Mouse (Mus musculus) C2C12 (cell line): ENCODE data around the gene Pianp. TPM values are rescaled to one million over a fixed set of nuclear protein-coding genes. Genes with fewer than 3 reads are reported as not detected.
"Not testable (repeated sequence)": the region's sequence is repeated elsewhere in the genome, so short reads cannot be mapped to it uniquely, and the experiment has no call there.

Experiments
- H3K27me3 ChIP-seq: one replicate; pipeline ENCODE4 v1.6.1; 2011; ENCODE audit not compliant: control insufficient read depth, insufficient read depth, insufficient read length
- H3K36me3 ChIP-seq: one replicate; pipeline ENCODE4 v1.6.1; 2011; ENCODE audit not compliant: control insufficient read depth, insufficient read depth
- H3K4me3 ChIP-seq: one replicate; pipeline ENCODE4 v1.5.1; 2011; ENCODE audit warnings: mild to moderate bottlenecking, control low read depth; ENCODE audit not compliant: poor library complexity, insufficient read depth, severe bottlenecking
- H3K79me2 ChIP-seq: one replicate; pipeline ENCODE4 v1.6.1; 2011; ENCODE audit not compliant: control insufficient read depth, insufficient read depth
- H3K79me3 ChIP-seq: one replicate; pipeline ENCODE4 v1.6.1; 2011; ENCODE audit warnings: low read depth, control low read depth
- H3ac ChIP-seq: one replicate; pipeline ENCODE3; 2011; ENCODE audit warnings: low read depth; ENCODE audit not compliant: control insufficient read depth, insufficient read length
- CEBPB ChIP-seq: IDR thresholded peaks from one replicate; pipeline ENCODE4 v1.6.1; 2011; ENCODE audit warnings: low read depth, mild to moderate bottlenecking, control low read depth, moderate library complexity
- CTCF ChIP-seq: IDR thresholded peaks from one replicate; pipeline ENCODE4 v1.5.1; 2011; ENCODE audit not compliant: control insufficient read depth, insufficient read depth, insufficient read length
- FOSL1 ChIP-seq: IDR thresholded peaks from one replicate; pipeline ENCODE4 v1.8.0; 2011; ENCODE audit warnings: mild to moderate bottlenecking, low read length; ENCODE audit not compliant: poor library complexity, insufficient read depth, severe bottlenecking
- MAX ChIP-seq: IDR thresholded peaks from one replicate; pipeline ENCODE4 v1.6.1; 2011; ENCODE audit warnings: mild to moderate bottlenecking, control low read depth
- MYOD1 ChIP-seq: IDR thresholded peaks from one replicate; pipeline ENCODE4 v1.6.1; 2011; ENCODE audit warnings: low read depth; ENCODE audit not compliant: control insufficient read depth, insufficient read length
- MYOG ChIP-seq: IDR thresholded peaks from one replicate; pipeline ENCODE4 v1.6.1; 2011; ENCODE audit not compliant: control insufficient read depth, insufficient read length; ENCODE audit errors: extremely low read depth
- USF1 ChIP-seq: IDR thresholded peaks from one replicate; pipeline ENCODE4 v1.6.1; 2011; ENCODE audit warnings: low read depth, mild to moderate bottlenecking, control low read depth, moderate library complexity
- polyA plus RNA-seq: library from polyadenylated mRNA; unstranded; fragments of >200 nt; fragmentation: generic; extraction: Trizol; gene quantifications from one replicate; pipeline ENCODE4 v1.2.1, GENCODE M21; 2012; ENCODE audit warnings: missing spikeins

The Pianp gene
- polyA plus RNA-seq, 1 experiment: 1.1 TPM

DNA sequence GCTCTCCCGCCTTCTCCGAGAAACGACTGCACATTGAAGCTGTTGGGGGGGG, 12.5 kb downstream of the Pianp start, which contains the start of gene Zfp384:
Gene Zfp384, plus strand, starts transcription at position 17 of the 52 bp plus-strand sequence.
- H3ac ChIP-seq: peak within 1 kb of the TSS; percentile 97
- no peak for TF ChIP-seq FOSL1
- TF ChIP-seq CEBPB: no peak
- TF ChIP-seq MAX: no peak
- TF ChIP-seq USF1: no peak
- TF ChIP-seq MYOD1: no peak
- TF ChIP-seq CTCF: no peak
- no peak for TF ChIP-seq MYOG
- peak within 1 kb of the TSS; percentile 71 for H3K4me3 ChIP-seq
- H3K79me3 ChIP-seq: peaks cover 43% of the 10 kb centered on the region
- peaks cover 57% of the 10 kb centered on the region for H3K79me2 ChIP-seq
- H3K36me3 ChIP-seq: peaks cover 32% of the 10 kb centered on the region
- H3K27me3 ChIP-seq: no peaks in the 10 kb centered on the region

GRCm38 (mm10) chr6:125009181-125010073, 12.9 kb downstream of the Pianp start:
- peaks cover 43% of the 10 kb centered on the region for H3K79me3 ChIP-seq
- H3K27me3 ChIP-seq: no peaks in the 10 kb centered on the region
- H3K79me2 ChIP-seq: peaks cover 62% of the 10 kb centered on the region
- peaks cover 36% of the 10 kb centered on the region for H3K36me3 ChIP-seq
- H3K4me3 ChIP-seq: peak overlapping the region; percentile 71
- peak overlapping the region; percentile 95 for H3ac ChIP-seq
- TF ChIP-seq FOSL1 (no peak), CEBPB (no peak), MYOG (no peak), CTCF (no peak), MAX (no peak), MYOD1 (no peak), USF1 (no peak)

GRCm38 (mm10) chr6:125017682-125018081, 21.2 kb downstream of the Pianp start:
- TF ChIP-seq CTCF (no peak), CEBPB (no peak), USF1 (no peak), MYOG (no peak), FOSL1 (no peak), MYOD1 (no peak), MAX (no peak)
- Histone ChIP-seq H3ac (no peak overlapping the region), H3K27me3 (no peaks in the 10 kb centered on the region), H3K36me3 (peaks cover 80% of the 10 kb centered on the region), H3K4me3 (no peak overlapping the region), H3K79me3 (peaks cover 38% of the 10 kb centered on the region), H3K79me2 (peaks cover 99% of the 10 kb centered on the region)

DNA sequence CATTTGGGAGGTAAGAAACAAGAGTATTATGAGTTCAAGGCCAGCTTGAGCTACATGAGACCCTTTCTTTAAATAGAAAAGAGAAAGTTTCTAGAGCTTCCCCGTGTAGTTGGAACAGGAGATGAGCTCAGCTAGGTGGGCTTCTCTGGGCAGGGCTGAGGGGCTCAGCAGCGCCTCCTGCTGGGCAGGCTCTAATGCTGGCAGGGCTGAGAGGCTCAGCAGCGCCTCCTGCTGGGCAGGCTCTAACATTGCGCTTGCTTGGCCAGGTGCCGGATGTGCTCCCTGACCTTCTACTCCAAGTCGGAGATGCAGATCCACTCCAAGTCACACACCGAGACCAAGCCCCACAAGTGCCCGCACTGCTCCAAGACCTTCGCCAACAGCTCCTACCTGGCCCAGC, 34.0 kb downstream of the Pianp start:
- not testable (repeated sequence) for H3K79me3 ChIP-seq, H3K4me3 ChIP-seq, H3ac ChIP-seq, H3K79me2 ChIP-seq, H3K27me3 ChIP-seq
- H3K36me3 ChIP-seq: peaks cover 82% of the 10 kb centered on the region
- TF ChIP-seq CTCF: peak; percentile 86

GRCm38 (mm10) chr6:125031604-125032003, 35.1 kb downstream of the Pianp start:
- Histone ChIP-seq H3K4me3 (no peak overlapping the region), H3K27me3 (no peaks in the 10 kb centered on the region), H3ac (no peak overlapping the region), H3K79me3 (no peaks in the 10 kb centered on the region), H3K79me2 (no peaks in the 10 kb centered on the region), H3K36me3 (peaks cover 79% of the 10 kb centered on the region)
- TF ChIP-seq MYOG (no peak), CEBPB (no peak), FOSL1 (no peak)

DNA sequence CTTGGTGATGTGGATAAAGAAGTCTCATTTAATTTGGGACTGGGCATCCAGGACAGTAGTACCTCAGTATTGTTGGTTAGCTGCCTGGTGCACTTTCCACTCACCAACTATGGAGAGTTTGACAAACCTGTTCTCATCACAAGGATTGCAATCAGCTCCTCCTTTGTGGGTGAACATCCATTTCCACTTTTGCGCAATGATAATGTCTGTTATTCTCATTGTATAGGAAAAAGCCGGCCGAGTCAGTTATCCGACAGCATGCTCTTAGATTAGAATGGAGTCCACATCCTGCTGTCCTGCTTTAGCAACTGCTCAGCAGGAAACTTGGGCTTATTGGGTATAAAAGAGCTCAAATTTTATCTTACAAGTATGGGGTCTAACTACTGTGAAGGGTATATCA, 42.2 kb downstream of the Pianp start:
- Histone ChIP-seq H3ac (no peak overlapping the region), H3K27me3 (no peaks in the 10 kb centered on the region), H3K4me3 (no peak overlapping the region), H3K36me3 (peaks cover 37% of the 10 kb centered on the region), H3K79me2 (peaks cover 14% of the 10 kb centered on the region), H3K79me3 (peaks cover 7% of the 10 kb centered on the region)
- TF ChIP-seq FOSL1 (no peak), CTCF (no peak), CEBPB (no peak), MYOG (no peak), MAX (no peak), MYOD1 (no peak), USF1 (no peak)
